Mouse (Mus musculus) liver, embryonic 15.5 days (tissue): ENCODE measurements around the gene Fam104a. TPM values are rescaled to one million over a fixed set of nuclear protein-coding genes. Genes with fewer than 3 reads are reported as not detected.

Experiments
- ATAC-seq: fragments of 200-750 bp; cut with Nextera tagmentation; 2 replicates; pipeline ENCODE4 v1.8.0; 2017; ENCODE audit warnings: moderate number of reproducible peaks, mild to moderate bottlenecking, moderate library complexity; ENCODE audit not compliant: insufficient read depth
- H3K27ac ChIP-seq: fragments of 300-500 bp; sonication (generic); replicated peaks from 2 replicates; pipeline ENCODE4 v1.5.1; 2015; ENCODE audit warnings: mild to moderate bottlenecking, inconsistent platforms
- H3K27me3 ChIP-seq: fragments of 300-500 bp; sonication (generic); 2 replicates; pipeline ENCODE4 v1.6.1; 2015; ENCODE audit warnings: mild to moderate bottlenecking, inconsistent platforms
- H3K36me3 ChIP-seq: fragments of 300-500 bp; sonication (generic); replicated peaks from 2 replicates; pipeline ENCODE4 v1.6.1; 2015; ENCODE audit warnings: moderate library complexity, mild to moderate bottlenecking, inconsistent platforms
- H3K4me1 ChIP-seq: fragments of 300-500 bp; sonication (generic); replicated peaks from 2 replicates; pipeline ENCODE4 v1.6.1; 2015; ENCODE audit warnings: inconsistent platforms
- H3K4me2 ChIP-seq: fragments of 300-500 bp; sonication (generic); 2 replicates; pipeline ENCODE4 v1.6.1; 2015; ENCODE audit warnings: moderate library complexity, mild to moderate bottlenecking, inconsistent platforms
- H3K4me3 ChIP-seq: fragments of 300-500 bp; sonication (generic); replicated peaks from 2 replicates; pipeline ENCODE4 v1.5.1; 2015; ENCODE audit warnings: mild to moderate bottlenecking, inconsistent platforms
- H3K9ac ChIP-seq: fragments of 300-500 bp; sonication (generic); 2 replicates; pipeline ENCODE4 v1.6.1; 2015; ENCODE audit warnings: moderate library complexity, mild to moderate bottlenecking, inconsistent platforms
- H3K9me3 ChIP-seq: fragments of 300-500 bp; sonication (generic); replicated peaks from 2 replicates; pipeline ENCODE4 v1.6.1; 2016; ENCODE audit warnings: inconsistent platforms
- WGBS: fragments of 180-500 bp; shearing (Covaris S2); methylation state at CpG from one replicate; pipeline ENCODE4 v1.1.7; 2015; ENCODE audit warnings: mixed read lengths; ENCODE audit not compliant: insufficient replicate concordance; 5-methylcytosine and 5-hydroxymethylcytosine counted together
- polyA plus RNA-seq: library from polyadenylated mRNA; unstranded; fragments of >200 nt; fragmentation: Nextera tagmentation; extraction: Ambion mirVana; gene quantifications from 2 replicates; pipeline ENCODE4 v1.2.1, GENCODE M21; 2015

Fam104a gene
- polyA plus RNA-seq, 1 experiment from 2014 or later, result 40.6 TPM

GRCm38 (mm10) chr11:113699643-113700042 lies 15.7 kb upstream of the Fam104a start:
- no peak overlapping the region for H3K4me3 ChIP-seq
- H3K9ac ChIP-seq, result no peak overlapping the region
- no peak for ATAC-seq
- H3K27ac ChIP-seq, result no peak overlapping the region
- no peaks in the 10 kb centered on the region for H3K27me3 ChIP-seq
- 71% methylated on average over 7 of the region's 7 CpGs for WGBS
- H3K4me2 ChIP-seq, result no peak overlapping the region
- peaks cover 21% of the 10 kb centered on the region for H3K36me3 ChIP-seq
- H3K9me3 ChIP-seq, result no peaks in the 10 kb centered on the region
- H3K4me1 ChIP-seq, result peaks cover 6% of the 10 kb centered on the region; the same call in 1 of the 2 replicates

- Histone ChIP-seq H3K27ac (no peak overlapping the region), H3K9me3 (no peaks in the 10 kb centered on the region), H3K27me3 (no peaks in the 10 kb centered on the region), H3K4me1 (peaks cover 6% of the 10 kb centered on the region; the same call in 1 of the 2 replicates), H3K4me2 (no peak overlapping the region), H3K4me3 (no peak overlapping the region), H3K36me3 (peaks cover 30% of the 10 kb centered on the region), H3K9ac (no peak overlapping the region)
- peak; percentile 43 for ATAC-seq
- WGBS, result 63% methylated on average over 12 of the region's 12 CpGs
Measured at GRCm38 (mm10) chr11:113698013-113698545, 14.1 kb upstream of the Fam104a start.

DNA sequence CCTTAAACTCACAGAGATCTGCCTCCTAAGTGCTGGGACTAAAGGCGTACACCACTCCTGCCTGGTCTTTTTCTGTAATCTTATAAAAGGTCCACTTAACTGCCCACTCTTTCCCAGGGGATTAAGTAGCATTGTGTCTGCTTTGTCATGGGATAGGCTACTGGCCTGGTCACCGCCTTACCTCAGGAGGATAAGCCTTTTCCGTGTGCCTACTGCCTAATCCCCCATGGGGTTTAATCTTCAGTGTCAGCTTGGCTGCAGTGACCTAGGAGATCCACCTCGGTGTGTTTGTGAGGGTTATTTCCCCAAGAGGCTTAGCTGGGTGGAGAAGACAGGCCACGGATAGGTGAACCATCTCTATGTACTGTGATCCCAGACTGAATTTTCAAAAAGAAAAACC lies 13.6 kb upstream of the Fam104a start:
- 71% methylated on average over 5 of the region's 5 CpGs for WGBS
- peaks cover 6% of the 10 kb centered on the region; the same call in 1 of the 2 replicates for H3K4me1 ChIP-seq
- no peak for ATAC-seq
- no peaks in the 10 kb centered on the region for H3K9me3 ChIP-seq
- H3K36me3 ChIP-seq, result peaks cover 30% of the 10 kb centered on the region
- no peak overlapping the region for H3K4me3 ChIP-seq
- no peak overlapping the region for H3K9ac ChIP-seq
- no peak overlapping the region for H3K27ac ChIP-seq
- no peaks in the 10 kb centered on the region for H3K27me3 ChIP-seq
- no peak overlapping the region for H3K4me2 ChIP-seq

- H3K27ac ChIP-seq, result no peak overlapping the region
- no peak for ATAC-seq
- no peaks in the 10 kb centered on the region for H3K9me3 ChIP-seq
- no peaks in the 10 kb centered on the region for H3K27me3 ChIP-seq
- H3K4me3 ChIP-seq, result no peak overlapping the region
- H3K4me1 ChIP-seq, result peaks cover 3% of the 10 kb centered on the region
- no peak overlapping the region for H3K4me2 ChIP-seq
- H3K9ac ChIP-seq, result no peak overlapping the region
- 66% methylated on average over 3 of the region's 3 CpGs for WGBS
- H3K36me3 ChIP-seq, result peaks cover 69% of the 10 kb centered on the region
Measured at GRCm38 (mm10) chr11:113691851-113692250, 7.9 kb upstream of the Fam104a start.

- H3K36me3 ChIP-seq, result peaks cover 65% of the 10 kb centered on the region
Measured at GRCm38 (mm10) chr11:113691318-113691717, 7.4 kb upstream of the Fam104a start.

DNA sequence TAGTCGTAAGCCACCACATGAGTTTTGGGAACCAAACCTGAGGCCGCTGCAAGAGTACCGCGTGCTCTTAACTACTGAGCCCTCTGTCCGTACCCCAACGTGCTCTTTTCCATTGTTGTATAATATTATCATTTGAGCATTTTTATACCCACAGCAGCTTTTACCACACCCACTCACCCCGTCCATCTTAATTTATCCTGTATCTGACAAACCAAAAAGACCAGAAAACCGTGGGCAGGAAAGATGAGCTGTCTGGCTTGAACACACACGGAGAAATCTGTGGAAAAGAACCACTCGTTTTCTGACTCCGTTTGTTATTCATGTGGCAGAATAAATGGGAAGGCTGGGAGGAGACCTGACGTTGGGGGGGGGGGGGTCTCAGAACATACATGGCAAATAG lies 6.6 kb upstream of the Fam104a start:
- Histone ChIP-seq H3K9me3 (no peaks in the 10 kb centered on the region), H3K27ac (no peak overlapping the region), H3K4me2 (no peak overlapping the region), H3K9ac (no peak overlapping the region), H3K27me3 (no peaks in the 10 kb centered on the region), H3K36me3 (peaks cover 59% of the 10 kb centered on the region), H3K4me3 (no peak overlapping the region), H3K4me1 (peaks cover 15% of the 10 kb centered on the region)
- ATAC-seq, result no peak
- WGBS, result 84% methylated on average over 12 of the region's 12 CpGs

More at GRCm38 (mm10) chr11:113691318-113691717, 7.4 kb upstream of the Fam104a start:
- H3K9ac ChIP-seq, result no peak overlapping the region
- H3K4me1 ChIP-seq, result peaks cover 8% of the 10 kb centered on the region
- ATAC-seq, result no peak
- 70% methylated on average over 5 of the region's 5 CpGs for WGBS
- H3K9me3 ChIP-seq, result no peaks in the 10 kb centered on the region
- no peak overlapping the region for H3K4me2 ChIP-seq
- H3K27me3 ChIP-seq, result no peaks in the 10 kb centered on the region
- no peak overlapping the region for H3K27ac ChIP-seq
- no peak overlapping the region for H3K4me3 ChIP-seq

DNA sequence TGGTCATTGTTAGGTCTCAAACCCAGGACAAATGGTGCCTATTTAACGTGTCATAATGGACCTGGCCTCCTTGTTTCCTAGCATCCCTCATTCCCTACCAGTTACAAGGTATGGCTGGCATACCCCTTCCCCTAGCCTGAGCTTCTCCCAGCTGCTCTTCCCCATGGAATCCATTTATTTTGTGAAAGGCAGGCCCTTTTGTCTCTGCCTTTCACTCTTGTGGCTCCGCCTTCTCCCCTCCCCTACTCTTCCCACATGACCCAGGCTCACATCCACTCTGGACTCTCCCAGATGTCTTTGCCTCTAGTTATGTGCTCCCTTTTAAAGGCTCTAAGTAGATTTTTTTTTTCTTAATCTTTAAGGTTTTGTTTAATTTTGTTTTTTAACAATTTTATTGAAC lies 3.1 kb upstream of the Fam104a start:
- H3K9ac ChIP-seq, result no peak overlapping the region
- no peak overlapping the region for H3K4me3 ChIP-seq
- no peak overlapping the region for H3K27ac ChIP-seq
- H3K4me2 ChIP-seq, result no peak overlapping the region
- peaks cover 32% of the 10 kb centered on the region for H3K4me1 ChIP-seq
- WGBS, result 86% methylated on average over 2 of the region's 2 CpGs
- no peak for ATAC-seq
- H3K9me3 ChIP-seq, result no peaks in the 10 kb centered on the region
- H3K27me3 ChIP-seq, result no peaks in the 10 kb centered on the region
- peaks cover 41% of the 10 kb centered on the region for H3K36me3 ChIP-seq

- H3K4me1 ChIP-seq, result peaks cover 52% of the 10 kb centered on the region
- peaks cover 27% of the 10 kb centered on the region for H3K36me3 ChIP-seq
- WGBS, result 38% methylated on average over 25 of the region's 25 CpGs
- ATAC-seq, result no peak
- peak overlapping the region; percentile 98 for H3K9ac ChIP-seq
- H3K27me3 ChIP-seq, result no peaks in the 10 kb centered on the region
- no peaks in the 10 kb centered on the region for H3K9me3 ChIP-seq
- peak overlapping the region; percentile 83 for H3K4me2 ChIP-seq
- peak overlapping the region; percentile 98 for H3K27ac ChIP-seq
- H3K4me3 ChIP-seq, result peak overlapping the region; percentile 97
Measured at GRCm38 (mm10) chr11:113684707-113685426, 912 bp upstream of the Fam104a start.

DNA sequence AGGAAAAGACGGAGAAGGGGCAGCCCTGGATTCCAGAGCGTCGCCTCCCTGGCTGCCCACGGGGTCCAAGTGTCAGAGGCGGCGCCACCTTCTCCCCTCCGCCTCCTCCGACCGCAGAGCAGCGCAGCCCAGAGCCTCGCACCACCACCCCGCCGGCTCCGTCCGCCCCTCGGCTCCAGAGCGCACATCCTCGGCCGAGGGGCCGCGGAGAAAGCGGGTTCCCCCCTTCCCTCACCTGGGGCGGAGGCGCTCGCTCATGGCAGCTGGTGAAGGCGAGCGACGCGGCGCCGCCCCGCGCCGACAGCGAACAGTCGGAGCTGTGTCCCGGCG lies 363 bp downstream of the Fam104a start:
- H3K4me2 ChIP-seq, result peak overlapping the region; percentile 83
- H3K36me3 ChIP-seq, result peaks cover 21% of the 10 kb centered on the region
- under 1% methylated on average over 34 of the region's 38 CpGs for WGBS

DNA sequence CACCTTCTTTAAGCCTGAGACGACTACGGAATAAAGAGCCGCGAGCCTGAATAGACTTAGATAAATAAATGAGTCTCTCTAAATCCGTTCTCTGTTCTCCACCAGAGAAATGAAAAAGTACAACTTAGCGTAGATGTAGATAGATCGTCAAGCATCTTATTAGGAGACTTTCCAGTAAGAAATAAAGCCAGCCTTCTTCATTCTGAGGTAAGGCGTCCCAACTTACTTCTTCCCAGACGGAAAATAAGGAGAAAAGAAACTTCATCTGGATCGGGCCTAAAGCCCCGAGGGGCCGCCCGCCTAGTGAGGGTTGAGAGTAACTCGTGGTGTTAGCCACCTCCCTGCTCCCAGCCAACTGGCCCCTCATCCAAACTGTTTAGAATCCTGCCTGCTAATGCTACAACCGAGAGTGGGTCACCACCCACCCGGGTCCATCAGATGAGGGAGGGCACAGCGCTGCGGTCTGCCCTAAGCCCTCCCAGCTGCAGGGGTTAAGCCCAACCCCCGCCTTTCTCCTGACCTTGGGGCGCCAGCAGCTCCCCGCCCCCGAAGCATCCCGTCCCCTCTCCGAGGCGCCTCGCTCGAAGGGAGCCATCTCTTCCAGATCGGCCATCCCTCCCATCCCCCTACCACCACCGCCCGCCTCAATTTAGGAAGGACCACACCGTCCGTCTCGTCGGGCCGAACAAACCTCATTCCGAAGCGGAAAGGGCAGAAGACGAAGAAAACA lies 893 bp downstream of the Fam104a start:
- Histone ChIP-seq H3K27ac (peak overlapping the region; percentile 98), H3K27me3 (no peaks in the 10 kb centered on the region), H3K4me1 (peaks cover 69% of the 10 kb centered on the region), H3K36me3 (peaks cover 21% of the 10 kb centered on the region), H3K4me3 (peak overlapping the region; percentile 97), H3K4me2 (peak overlapping the region; percentile 83), H3K9me3 (no peaks in the 10 kb centered on the region), H3K9ac (peak overlapping the region; percentile 98)
- 4% methylated on average over 38 of the region's 38 CpGs for WGBS
- ATAC-seq, result peak; percentile 67

More for the DNA sequence above, 363 bp downstream of the Fam104a start:
- Histone ChIP-seq H3K4me3 (peak overlapping the region; percentile 97), H3K9ac (peak overlapping the region; percentile 98), H3K27ac (peak overlapping the region; percentile 98), H3K9me3 (no peaks in the 10 kb centered on the region), H3K27me3 (no peaks in the 10 kb centered on the region), H3K4me1 (peaks cover 63% of the 10 kb centered on the region)
- no peak; the same call in 1 of the 2 replicates for ATAC-seq

DNA sequence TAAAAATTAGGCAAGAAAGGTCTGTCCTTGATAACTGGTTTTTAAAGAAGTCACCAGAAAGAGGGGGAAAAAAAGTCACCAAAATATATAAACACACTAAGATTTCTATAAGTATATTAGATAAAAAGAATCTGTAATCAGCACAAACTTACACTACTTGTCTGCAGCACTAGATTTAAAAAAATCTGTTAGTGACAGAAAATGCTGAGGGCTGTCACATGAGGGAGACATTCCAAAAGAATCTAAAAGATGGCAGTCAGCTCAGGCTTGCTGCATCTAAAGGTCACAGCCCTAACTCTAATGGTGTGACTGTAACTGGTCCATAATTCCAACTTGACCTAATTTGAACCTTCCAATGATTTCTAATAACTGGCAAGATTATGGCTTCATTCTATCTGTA lies 2.0 kb downstream of the Fam104a start:
- Histone ChIP-seq H3K4me1 (peaks cover 74% of the 10 kb centered on the region), H3K4me2 (peak overlapping the region; percentile 83), H3K9ac (peak overlapping the region; percentile 98), H3K27ac (peak overlapping the region; percentile 98), H3K4me3 (peak overlapping the region; percentile 97), H3K27me3 (no peaks in the 10 kb centered on the region), H3K36me3 (peaks cover 25% of the 10 kb centered on the region), H3K9me3 (no peaks in the 10 kb centered on the region)
- no peak for ATAC-seq
